Mouse (Mus musculus): ENCODE data around the gene Slc22a15. TPM values are rescaled to one million over a fixed set of nuclear protein-coding genes. Genes with fewer than 3 reads are reported as not detected.
A peak's percentile ranks its signal among the peaks of the same experiment; 100 is the strongest.

Slc22a15 gene
- polyA plus RNA-seq, 1 experiment, result 11.6 TPM

DNA sequence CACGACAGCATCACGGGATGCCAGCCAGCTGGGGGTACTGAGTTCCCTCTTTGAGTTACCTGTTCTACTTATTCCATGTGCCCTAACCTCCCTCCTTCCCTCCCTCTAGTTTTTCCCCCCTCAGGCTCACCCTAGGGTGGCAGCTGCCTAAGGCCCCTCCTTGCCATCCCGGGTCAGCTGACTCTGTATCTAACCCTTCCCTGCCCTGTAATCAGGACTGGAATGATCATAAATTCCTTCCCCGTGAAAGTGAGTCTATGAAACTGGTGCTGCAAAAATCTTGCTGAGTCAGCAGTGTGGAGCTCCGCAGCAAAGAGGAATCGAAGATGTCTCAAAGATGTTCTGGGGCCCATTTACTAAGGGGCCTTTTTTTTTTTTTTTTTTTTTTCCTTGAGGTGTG, 72.9 kb downstream of the Slc22a15 start:
- Histone ChIP-seq H3K4me1 (ENCODE audit: control insufficient read depth, insufficient read depth, low read length) (no peaks in the 10 kb centered on the region), H3K4me3 (replicated peaks; ENCODE audit: extremely low read depth, low read depth, low read length) (no peak overlapping the region)
- whole genome bisulfite sequencing, result 68% methylated on average over 6 of the region's 6 CpGs
- TF ChIP-seq POLR2A (IDR thresholded peaks at IDR 0.05; ENCODE audit: borderline replicate concordance, extremely low read depth, low read depth, low read length), result no peak
- TF ChIP-seq CTCF (IDR thresholded peaks at IDR 0.05; ENCODE audit: insufficient read depth, low read length), result no peak
- no peak for DNase-seq

DNA sequence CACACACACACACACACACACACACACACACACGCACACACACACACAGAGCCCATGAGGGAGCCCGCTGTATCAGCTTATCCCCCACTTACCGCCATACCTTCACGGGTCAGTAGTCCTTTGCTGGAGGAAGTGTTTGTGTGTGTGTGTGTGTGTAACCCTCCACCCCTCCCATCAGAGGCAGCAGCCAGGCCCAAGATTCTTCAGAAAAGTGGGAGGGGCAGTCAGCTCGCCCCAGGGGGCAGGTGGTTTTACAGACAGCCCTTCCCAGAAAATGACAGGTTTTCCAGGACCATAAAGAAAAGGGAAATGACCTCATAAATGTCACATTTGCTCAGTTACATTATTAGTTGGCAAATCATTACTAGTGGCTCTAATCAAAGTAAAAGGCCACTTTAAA, 75.4 kb downstream of the Slc22a15 start, which contains the start of gene Mab21l3:
TSS of gene Mab21l3 (minus strand) at position 144 of the 400 bp plus-strand sequence.
- TF ChIP-seq POLR2A (IDR thresholded peaks at IDR 0.05; ENCODE audit: borderline replicate concordance, extremely low read depth, low read depth, low read length), result no peak
- no peak for TF ChIP-seq CTCF (IDR thresholded peaks at IDR 0.05; ENCODE audit: insufficient read depth, low read length)
- Histone ChIP-seq H3K4me1 (ENCODE audit: control insufficient read depth, insufficient read depth, low read length) (no peaks in the 10 kb centered on the region), H3K4me3 (replicated peaks; ENCODE audit: extremely low read depth, low read depth, low read length) (no peak within 1 kb of the TSS)
- WGBS, result 69% methylated on average over 5 of the region's 5 CpGs
- no peak for DNase-seq

- DNase-seq, result no peak
- 76% methylated on average over 4 of the region's 4 CpGs for WGBS
- no peak overlapping the region for H3K4me3 ChIP-seq (replicated peaks; ENCODE audit: extremely low read depth, low read depth, low read length)
- no peaks in the 10 kb centered on the region for H3K4me1 ChIP-seq (ENCODE audit: control insufficient read depth, insufficient read depth, low read length)
- TF ChIP-seq POLR2A (IDR thresholded peaks at IDR 0.05; ENCODE audit: borderline replicate concordance, extremely low read depth, low read depth, low read length) (no peak), CTCF (IDR thresholded peaks at IDR 0.05; ENCODE audit: insufficient read depth, low read length) (no peak)
These were observed 78.2 kb downstream of the Slc22a15 start for GRCm38 (mm10) chr3:101846096-101846495.

GRCm38 (mm10) chr3:101842372-101843094, 81.7 kb downstream of the Slc22a15 start:
- 72% methylated on average over 7 of the region's 7 CpGs for WGBS

GRCm38 (mm10) chr3:101839327-101839726, 84.9 kb downstream of the Slc22a15 start:
- DNase-seq, result no peak
- TF ChIP-seq POLR2A (IDR thresholded peaks at IDR 0.05; ENCODE audit: borderline replicate concordance, extremely low read depth, low read depth, low read length), result no peak
- no peak for TF ChIP-seq CTCF (IDR thresholded peaks at IDR 0.05; ENCODE audit: insufficient read depth, low read length)
- 87% methylated on average over 9 of the region's 9 CpGs for WGBS
- Histone ChIP-seq H3K4me1 (ENCODE audit: control insufficient read depth, insufficient read depth, low read length) (no peaks in the 10 kb centered on the region; the same call in 1 of the 2 replicates), H3K4me3 (replicated peaks; ENCODE audit: extremely low read depth, low read depth, low read length) (no peak overlapping the region)

More at GRCm38 (mm10) chr3:101842372-101843094, 81.7 kb downstream of the Slc22a15 start:
- H3K4me1 ChIP-seq (ENCODE audit: control insufficient read depth, insufficient read depth, low read length), result no peaks in the 10 kb centered on the region
- TF ChIP-seq POLR2A (IDR thresholded peaks at IDR 0.05; ENCODE audit: borderline replicate concordance, extremely low read depth, low read depth, low read length), result no peak
- no peak for TF ChIP-seq CTCF (IDR thresholded peaks at IDR 0.05; ENCODE audit: insufficient read depth, low read length)
- no peak for DNase-seq
- H3K4me3 ChIP-seq (replicated peaks; ENCODE audit: extremely low read depth, low read depth, low read length), result no peak overlapping the region

DNA sequence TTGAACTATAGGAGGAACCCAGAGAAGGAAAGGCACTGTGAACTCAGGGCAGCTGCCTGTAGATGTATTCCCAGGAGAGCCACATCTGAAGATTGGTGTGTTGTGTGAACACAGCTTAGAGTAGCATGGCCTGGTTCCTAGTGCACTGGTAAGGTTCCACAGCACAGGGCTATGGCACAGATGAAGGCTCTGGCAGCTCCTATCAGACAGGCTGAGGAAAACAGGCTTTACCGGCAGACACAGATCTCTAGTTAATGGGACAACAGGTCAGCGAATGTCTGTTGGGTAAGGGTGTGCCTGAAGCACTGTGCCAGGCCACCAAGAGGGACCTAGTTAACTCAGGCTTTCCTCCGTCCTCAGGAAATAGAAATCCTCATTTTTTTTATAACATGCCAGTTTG, 87.3 kb downstream of the Slc22a15 start:
- TF ChIP-seq CTCF (IDR thresholded peaks at IDR 0.05; ENCODE audit: insufficient read depth, low read length), result no peak
- no peak for TF ChIP-seq POLR2A (IDR thresholded peaks at IDR 0.05; ENCODE audit: borderline replicate concordance, extremely low read depth, low read depth, low read length)
- no peak for DNase-seq
- Histone ChIP-seq H3K4me3 (replicated peaks; ENCODE audit: extremely low read depth, low read depth, low read length) (no peak overlapping the region), H3K4me1 (ENCODE audit: control insufficient read depth, insufficient read depth, low read length) (no peaks in the 10 kb centered on the region; the same call in 1 of the 2 replicates)
- 85% methylated on average over 3 of the region's 3 CpGs for WGBS

DNA sequence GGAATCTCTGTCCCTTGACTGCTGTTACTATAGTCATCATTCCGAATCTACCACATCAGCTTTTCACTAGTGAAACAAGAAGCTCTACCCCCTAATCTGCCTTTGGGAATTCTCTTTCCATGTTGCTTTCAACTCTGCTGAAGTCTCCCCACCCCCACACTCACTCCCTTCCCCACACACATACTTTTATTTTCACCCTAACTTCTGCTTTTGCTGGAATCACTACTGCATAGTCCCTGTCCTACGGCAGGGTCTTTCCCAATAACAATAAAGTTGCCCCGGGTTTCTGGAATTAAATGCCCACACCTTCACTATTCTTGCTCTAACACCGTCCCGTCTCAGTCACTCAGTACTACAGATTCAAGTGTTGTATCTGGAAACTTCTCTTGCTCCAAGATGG, 87.7 kb downstream of the Slc22a15 start:
- no peak for DNase-seq
- Histone ChIP-seq H3K4me1 (ENCODE audit: control insufficient read depth, insufficient read depth, low read length) (no peaks in the 10 kb centered on the region; the same call in 1 of the 2 replicates), H3K4me3 (replicated peaks; ENCODE audit: extremely low read depth, low read depth, low read length) (no peak overlapping the region)
- TF ChIP-seq POLR2A (IDR thresholded peaks at IDR 0.05; ENCODE audit: borderline replicate concordance, extremely low read depth, low read depth, low read length), result no peak
- TF ChIP-seq CTCF (IDR thresholded peaks at IDR 0.05; ENCODE audit: insufficient read depth, low read length), result no peak
- WGBS, result 60% methylated on average over 5 of the region's 5 CpGs

- TF ChIP-seq CTCF (IDR thresholded peaks at IDR 0.05; ENCODE audit: insufficient read depth, low read length), result no peak
- TF ChIP-seq POLR2A (IDR thresholded peaks at IDR 0.05; ENCODE audit: borderline replicate concordance, extremely low read depth, low read depth, low read length), result no peak
- Histone ChIP-seq H3K4me3 (replicated peaks; ENCODE audit: extremely low read depth, low read depth, low read length) (no peak overlapping the region), H3K4me1 (ENCODE audit: control insufficient read depth, insufficient read depth, low read length) (no peaks in the 10 kb centered on the region; the same call in 1 of the 2 replicates)
- DNase-seq, result peak; percentile 68
- 5% methylated on average over 8 of the region's 8 CpGs for WGBS
These were observed 88.2 kb downstream of the Slc22a15 start for GRCm38 (mm10) chr3:101836045-101836444.

DNA sequence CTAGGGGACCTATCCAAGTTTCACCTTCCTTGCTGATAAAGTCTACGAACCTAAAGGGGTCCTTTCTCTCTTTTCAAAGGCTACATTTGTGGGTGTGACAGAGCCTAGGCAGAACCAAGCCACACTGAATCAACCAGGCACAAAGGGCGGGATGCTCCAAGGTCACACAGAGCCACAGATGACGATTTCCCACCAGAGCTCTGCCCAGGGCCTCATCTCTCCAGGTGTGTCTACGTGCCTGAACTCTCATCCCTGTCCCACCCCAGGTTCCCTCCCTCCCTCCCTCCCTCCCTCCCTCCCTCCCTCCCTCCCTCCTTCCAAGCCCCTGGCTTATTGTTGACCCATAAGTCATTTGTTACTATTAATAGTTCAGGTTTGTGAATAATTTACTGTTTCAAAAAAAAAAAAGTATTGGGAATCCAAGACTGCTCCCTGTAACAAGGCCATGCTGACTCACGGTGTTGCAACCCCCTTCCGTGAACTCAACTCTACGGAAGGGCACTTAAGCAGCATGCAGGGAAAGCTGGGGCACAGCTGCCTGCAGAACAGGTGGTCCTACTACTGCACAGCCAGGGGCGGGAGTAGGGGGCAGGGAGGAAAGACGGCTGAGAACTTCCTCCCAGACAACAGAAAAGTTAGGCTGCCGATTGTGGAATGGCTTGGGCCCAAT, 92.9 kb downstream of the Slc22a15 start:
- TF ChIP-seq POLR2A (IDR thresholded peaks at IDR 0.05; ENCODE audit: borderline replicate concordance, extremely low read depth, low read depth, low read length), result no peak
- TF ChIP-seq CTCF (IDR thresholded peaks at IDR 0.05; ENCODE audit: insufficient read depth, low read length), result no peak

More for the DNA sequence above, 92.9 kb downstream of the Slc22a15 start:
- no peaks in the 10 kb centered on the region; the same call in 1 of the 2 replicates for H3K4me1 ChIP-seq (ENCODE audit: control insufficient read depth, insufficient read depth, low read length)
- peak; percentile 35 for DNase-seq
- no peak overlapping the region for H3K4me3 ChIP-seq (replicated peaks; ENCODE audit: extremely low read depth, low read depth, low read length)
- 41% methylated on average over 10 of the region's 10 CpGs for WGBS
